Mouse (Mus musculus): ENCODE measurements at regions not wholly inside any gene's neighbourhood (a gene's known extent, or its start where the extent isn't known, plus 50 kb on each side); places are given as distances from the start of the nearest gene placed in this dataset.

DNA sequence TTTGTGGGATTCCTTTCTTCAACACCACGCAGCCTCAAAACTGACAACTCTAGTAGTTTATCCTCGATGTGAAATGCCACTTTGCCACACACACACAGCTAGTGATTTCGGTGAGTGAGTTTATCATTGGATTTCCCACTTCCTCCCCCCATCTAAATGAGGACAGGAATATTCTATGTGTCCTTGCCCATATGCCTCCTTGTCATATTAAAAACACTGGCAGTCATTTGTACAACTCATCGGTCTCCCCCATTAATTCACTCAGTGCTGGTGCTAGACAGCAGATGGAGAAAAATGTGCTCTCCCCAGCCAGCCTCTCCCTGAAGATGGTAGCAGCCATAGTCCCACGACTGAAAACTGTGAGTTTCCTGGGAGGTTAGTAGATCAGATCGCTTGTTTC lies 496.0 kb upstream of the Sox11 start:
- no peak for DNase-seq (ENCODE audit: low spot score in 2 of 2)

DNA sequence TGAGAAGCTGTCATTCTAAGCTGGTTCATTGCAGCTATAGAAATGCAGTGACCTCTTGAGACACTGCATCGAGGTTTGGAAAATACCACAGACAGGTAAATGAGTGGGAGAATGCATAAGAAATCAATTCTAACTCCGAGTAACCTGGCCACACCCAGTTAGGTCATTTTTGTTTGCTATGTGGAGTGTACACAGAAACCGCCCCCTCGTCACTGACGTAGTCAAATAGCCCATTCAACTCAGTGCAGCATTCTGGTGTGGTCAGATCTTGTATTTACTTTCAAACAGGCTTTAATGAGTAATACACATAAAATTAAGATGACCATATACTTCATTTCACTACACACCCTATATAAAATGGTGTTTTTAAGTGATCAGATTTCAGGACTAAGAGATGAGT lies 483.8 kb upstream of the Sox11 start:
- no peak for DNase-seq (ENCODE audit: low spot score in 2 of 2)

DNA sequence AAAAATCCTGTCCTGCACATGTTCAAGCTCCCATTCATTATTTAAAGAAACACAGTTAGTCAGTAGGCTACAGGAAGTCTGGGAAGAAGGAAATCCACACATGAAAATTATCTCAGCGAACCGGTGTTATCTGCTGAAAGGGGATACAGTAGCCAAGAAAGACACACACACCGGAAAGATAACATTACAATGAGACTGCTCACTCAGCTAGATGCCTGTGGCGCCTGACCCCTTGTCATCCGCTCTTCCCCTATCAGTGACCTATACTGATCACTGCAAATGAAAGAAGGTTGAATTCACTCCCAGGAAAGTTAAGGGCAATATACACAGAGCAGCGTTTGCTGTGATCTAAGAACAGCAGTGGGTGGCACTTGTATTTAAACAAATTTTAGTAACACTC lies 481.0 kb upstream of the Sox11 start:
- no peak for DNase-seq (ENCODE audit: low spot score in 2 of 2)

DNA sequence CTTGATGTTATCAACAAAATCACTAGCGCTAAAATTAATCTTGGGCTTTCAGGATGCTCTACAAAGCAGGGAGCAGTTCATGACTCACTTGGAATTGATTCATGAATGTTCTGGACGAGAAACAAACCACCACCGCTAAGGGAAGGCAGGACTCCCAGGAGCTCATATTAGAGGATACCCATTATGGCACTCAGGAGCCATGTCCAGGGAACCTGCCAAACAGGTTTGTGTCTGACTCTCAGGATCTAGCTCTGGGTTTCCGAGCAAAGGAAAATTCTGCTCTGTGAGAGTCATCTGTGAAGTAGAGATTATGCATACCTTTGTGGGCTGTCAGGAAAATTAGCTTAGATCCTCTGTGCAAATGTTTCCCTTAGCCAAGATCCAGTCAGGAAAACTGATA lies 454.3 kb upstream of the Sox11 start:
- DNase-seq (ENCODE audit: low spot score in 2 of 2): no peak

DNA sequence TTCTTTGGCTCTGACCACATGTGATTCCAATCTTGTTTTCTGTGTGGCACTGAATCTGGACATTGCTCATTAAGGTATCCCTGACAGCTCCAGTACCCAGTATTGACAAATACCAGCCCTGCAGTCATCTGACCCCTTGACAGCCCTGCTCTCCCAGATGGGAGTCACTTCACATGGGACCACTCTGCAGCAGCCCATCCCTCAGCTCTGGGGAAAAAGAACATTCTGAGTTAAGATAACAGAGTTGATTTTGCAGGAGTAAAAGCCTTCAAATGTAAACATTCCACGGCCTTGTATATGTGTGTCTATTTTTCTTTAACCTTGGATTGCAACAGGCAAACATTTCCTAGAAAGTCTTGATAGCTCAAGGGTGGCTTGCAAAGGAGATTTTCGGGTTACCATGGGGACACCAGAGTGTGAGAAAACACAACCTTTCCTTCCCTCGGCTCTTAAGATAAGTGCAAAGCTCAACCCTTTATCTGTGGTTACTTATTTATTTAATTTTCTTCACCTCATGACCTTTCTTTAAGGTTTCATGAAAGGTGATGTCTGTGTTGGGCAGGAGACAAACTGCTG lies 444.4 kb upstream of the Sox11 start:
- DNase-seq (ENCODE audit: low spot score in 2 of 2): no peak

DNA sequence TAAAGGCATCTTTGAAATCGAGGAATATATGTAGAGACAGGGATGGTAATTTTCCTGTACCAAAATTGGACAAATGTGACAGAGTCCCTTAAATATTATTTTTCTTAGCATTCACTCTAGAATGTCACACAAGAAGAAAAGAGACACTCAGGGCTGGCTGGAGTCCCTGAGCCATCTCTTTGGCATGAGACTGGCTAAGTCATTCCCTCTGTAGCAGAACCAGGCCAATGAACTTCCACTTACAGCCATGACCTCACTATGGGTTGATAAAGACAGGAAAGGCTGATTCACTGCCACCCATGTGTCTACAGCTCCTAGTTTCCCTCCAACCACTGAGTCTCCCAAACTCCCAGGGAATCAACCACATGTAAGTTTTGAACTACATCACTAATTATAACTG lies 438.4 kb upstream of the Sox11 start:
- DNase-seq (ENCODE audit: low spot score in 2 of 2): no peak

DNA sequence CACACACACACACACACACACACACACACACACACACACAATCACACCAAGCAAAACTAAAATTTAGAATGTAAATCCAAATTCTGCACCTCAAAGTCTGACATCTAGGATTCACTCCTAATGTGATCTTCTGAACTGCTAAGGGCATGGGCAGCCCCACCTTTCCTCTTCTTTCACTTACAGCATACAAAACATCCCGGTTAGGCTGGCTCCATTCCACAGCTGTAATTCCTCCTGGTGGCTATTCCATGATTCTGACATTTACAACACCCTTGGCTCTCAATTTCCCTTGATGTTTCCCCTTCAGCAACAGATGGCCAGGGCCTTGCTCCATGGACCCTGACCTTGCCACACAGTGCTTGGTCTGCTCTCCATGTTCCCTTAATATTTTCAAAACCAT lies 423.6 kb upstream of the Sox11 start:
- no peak for DNase-seq (ENCODE audit: low spot score in 2 of 2)

DNA sequence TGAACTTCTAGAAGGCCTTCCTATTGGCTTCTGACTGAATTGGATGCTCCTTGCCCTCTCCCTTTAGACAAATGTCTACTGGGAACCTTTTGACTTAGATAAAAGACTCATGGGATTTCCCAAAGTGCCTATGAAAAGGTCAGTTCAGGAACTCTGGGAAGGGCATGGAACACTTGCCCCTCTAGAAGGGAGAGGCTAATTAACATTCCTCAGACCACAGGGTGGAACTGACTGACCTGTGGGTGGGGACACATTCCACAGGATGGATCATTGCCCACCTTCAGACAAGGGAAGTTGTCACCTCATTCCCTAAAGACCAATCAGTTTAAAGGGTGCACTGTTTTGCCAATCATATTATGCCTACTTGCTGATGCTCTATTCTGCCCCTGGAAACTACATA lies 416.6 kb upstream of the Sox11 start:
- DNase-seq (ENCODE audit: low spot score in 2 of 2): no peak

DNA sequence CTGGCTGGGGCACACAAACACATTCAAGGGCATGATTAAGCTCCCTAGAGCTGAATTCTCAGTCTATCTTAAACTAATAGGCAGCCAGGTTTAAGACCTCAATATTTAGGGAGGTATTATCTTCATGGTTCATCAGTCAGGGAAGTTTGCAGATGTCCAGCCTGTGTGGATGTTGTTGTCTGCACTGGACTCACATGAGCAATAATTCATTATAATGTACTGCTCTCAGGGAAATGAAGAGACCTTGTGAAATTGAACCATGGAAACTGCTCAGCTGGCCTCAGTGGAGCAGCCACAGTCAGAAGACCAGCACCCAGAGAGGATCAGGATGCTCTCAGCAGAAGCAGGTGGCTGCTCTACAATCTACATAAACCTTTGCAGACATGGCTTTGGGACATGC lies 415.3 kb upstream of the Sox11 start:
- no peak for DNase-seq (ENCODE audit: low spot score in 2 of 2)

DNA sequence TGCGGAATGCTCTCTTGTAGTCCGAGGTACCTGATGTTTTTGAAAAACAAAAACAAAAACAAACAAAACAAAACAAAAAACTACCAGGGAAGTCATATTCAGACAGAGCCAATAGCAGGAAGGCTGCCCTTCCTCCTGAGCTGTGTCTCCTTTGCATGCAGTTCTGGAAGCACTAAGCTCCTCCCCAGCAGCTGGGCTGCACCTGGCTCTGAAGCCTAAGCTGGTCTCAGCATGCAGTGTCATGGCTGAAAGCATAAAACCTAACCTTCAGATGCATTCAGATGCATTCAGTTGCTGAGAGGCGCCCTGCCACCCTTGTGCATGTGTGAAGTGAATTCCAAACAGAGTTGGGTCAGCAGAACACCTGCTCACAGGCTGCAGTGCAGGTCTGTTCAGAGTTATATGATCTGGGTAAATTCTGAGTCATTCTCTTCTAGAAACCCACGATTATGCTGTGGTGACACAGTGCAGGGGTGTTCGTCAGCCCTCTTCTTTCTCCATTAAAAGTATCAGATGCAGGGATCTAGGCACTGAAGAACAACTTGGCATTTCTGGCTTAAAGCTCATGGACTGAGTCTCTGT lies 382.3 kb upstream of the Sox11 start:
- DNase-seq (ENCODE audit: low spot score in 2 of 2): no peak

DNA sequence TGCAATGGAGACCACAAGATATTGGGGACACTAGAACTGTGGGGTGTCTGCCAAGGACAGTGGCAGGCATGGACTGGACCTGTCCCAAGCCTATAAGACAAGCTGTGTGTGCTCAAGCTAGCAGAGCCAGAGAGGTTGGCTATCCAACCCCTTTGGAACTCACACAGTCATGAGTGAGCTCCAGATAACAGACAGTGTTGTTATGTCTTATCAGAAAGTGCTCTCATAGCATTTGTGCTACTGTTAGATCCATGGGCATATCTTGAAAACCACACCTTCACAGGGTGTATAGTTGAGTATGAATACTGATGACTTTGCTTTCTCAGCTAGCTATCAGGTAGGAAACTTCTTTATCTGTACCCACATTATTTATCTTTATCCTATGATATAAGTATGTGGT lies 338.1 kb upstream of the Sox11 start:
- DNase-seq (ENCODE audit: low spot score in 2 of 2): no peak

DNA sequence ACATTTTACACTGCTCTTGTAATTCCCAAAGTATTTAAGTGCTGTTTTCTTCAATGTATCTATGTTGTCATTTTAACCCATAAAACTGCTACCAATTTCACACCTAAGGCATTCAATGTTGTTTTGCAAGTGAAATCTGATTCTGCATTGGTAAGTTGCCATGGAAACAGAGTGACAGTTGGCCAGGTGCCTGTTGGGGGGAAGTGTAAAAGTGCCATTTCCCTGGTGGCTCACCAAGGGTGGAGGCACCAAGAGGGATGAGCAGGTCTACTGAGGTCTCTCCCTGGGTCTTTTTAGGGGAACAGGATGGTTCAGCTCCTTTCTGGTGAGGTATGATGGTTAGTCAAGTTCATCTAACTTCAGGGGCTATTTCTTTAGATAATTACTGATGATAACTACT lies 331.0 kb upstream of the Sox11 start:
- peak; percentile 1 to 3 for DNase-seq (ENCODE audit: low spot score in 2 of 2)

DNA sequence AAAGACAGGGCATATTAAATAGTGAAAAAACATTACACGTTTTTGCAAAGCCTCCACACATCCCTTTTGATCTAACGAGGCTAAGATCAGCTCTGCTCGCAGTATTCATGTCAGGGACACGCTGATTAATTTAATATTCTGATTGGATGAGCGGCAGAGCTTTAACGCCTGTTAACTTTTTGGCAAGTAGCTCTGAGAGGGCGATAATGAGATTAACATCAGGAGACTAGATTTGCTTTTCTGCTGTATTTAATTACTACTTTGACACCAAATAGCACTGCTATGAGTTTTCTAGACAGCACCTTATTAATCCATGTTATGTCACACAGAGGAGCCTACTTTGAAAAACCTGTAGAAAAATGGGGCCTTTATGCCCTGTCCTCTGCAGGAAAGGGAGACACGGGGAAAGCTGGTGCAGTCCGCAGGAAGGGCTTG lies 328.3 kb upstream of the Sox11 start:
- DNase-seq (ENCODE audit: low spot score in 2 of 2): no peak

DNA sequence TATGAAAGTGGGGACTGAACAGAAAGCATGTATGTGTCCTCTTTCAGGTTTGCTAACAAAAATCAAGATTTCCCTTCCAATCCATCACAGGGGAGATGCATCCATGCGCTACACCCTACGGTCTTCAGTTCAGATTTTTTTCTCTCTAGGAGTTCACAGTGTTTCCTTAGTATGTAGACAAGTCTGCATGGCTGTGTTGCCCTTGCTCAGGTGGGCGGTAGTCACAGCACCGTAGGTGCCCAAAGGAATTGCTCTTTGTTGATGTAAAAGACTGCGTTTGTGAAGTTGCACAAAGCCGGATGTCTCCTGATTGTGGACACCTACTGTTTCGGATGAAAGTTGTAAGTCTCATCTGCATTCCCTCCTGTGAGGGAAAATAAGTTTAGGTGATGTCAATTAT lies 327.8 kb upstream of the Sox11 start:
- no peak for DNase-seq (ENCODE audit: low spot score in 2 of 2)

DNA sequence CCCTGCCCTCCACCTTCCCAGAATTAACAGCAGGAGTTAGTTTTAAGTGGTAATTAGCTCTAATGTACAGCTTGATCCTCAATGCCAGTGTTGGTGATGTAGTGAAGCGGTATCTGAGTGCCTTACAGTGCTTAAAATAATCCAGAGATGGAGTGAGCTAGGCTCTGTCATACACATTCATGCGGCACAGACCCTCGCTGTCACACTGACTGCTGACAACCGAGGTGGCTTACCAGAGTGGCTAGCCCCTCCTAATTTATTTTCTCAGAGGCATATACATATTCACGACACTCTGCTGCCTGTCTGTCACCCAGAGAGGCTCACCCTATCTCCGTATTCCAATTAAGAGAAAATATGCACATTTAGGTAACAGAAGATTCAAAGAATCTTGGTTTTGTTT lies 327.2 kb upstream of the Sox11 start:
- DNase-seq (ENCODE audit: low spot score in 2 of 2): no peak

DNA sequence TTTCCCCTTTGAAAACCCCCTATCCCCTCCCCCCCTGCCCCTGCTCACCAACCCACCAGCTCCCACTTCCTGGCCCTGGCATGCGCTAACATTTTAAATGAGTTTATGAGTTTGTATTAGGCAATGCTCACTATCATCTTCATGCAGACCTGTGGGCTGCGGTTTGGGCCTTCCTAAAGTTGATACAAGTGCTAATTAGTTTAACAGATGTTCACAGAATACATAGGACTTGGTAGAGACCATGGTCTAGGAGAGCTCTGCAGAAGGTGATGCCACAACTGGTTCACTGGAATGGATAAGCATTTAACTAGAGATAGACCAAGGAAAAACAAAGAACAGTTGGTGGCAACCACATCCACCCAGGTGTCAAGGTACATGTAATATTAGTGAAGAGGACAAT lies 324.1 kb upstream of the Sox11 start:
- DNase-seq (ENCODE audit: low spot score in 2 of 2): no peak

DNA sequence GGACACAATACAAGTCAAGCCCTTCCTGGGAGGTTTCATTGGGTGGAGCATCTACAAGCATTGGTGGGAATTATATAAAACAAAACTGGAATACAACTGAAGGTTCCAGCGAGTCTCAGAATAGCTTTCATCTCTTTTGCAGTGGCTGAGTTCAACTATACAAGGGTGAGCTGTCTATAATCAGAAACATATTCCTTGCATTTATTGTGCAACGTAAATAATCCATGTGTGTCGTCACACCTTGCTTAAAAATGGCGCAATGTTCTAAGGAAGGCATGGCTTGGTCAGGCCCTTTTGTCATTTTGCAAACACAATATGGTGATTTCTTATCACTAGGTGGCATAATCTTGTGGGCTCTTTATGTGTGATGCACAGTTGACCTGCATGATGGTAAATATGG lies 320.8 kb upstream of the Sox11 start:
- no peak for DNase-seq (ENCODE audit: low spot score in 2 of 2)

DNA sequence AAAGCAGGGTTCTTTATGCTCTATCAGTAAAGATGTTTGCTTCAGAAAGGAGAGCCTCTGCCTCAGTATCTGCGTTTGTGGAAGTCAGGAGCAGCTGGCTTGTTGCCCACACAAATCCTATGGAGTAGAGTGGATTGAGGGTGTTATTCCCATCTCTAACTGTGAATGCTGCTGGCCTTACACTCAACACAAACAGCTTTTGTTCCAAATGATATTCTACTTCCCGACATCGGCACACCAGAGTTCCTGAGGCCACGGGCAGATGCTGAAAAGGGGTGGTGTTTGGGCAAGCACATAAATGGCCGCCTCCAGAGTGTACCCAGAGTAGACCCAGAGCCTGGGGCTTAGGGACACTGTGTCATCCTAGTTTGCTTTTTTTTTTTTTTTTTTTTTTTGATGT lies 320.3 kb upstream of the Sox11 start:
- DNase-seq (ENCODE audit: low spot score in 2 of 2): no peak

DNA sequence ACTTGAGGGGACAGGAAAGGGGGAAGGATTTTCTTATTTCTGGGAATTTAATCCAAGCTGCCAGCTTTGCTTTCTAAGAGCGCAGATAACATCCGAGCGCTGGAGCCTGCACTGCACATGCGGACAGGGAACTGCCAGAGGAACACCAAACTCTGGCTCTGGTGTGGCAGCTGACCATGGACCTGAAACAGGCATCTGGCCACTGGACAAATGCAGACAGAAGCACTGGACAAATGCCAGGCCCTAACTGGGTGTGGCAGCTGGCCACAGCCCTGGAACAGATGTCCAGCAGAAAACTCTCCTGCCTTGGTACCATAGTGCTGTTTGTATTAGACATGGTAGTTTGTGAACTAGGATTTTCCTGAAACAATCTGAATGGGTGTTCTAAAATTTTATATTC lies 315.2 kb upstream of the Sox11 start:
- DNase-seq (ENCODE audit: low spot score in 2 of 2): no peak

DNA sequence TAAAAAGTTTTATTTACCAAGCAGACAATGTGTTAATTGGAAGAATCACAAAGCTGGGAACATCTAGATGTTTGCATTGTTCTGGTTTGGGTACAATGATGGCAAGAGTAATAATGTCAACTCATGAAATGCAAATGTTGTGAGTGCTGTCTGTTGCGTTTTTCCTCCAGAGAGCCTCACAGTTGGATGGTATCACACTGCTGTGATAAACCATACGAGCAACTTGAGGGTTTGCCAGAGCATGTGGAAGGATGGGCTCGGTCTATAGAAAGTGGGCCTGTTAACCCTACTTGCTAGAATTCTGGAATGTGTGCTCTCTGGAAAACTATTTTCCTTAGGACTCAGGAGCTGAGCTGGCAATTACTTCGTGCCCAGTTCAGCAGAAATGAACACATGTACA lies 311.2 kb upstream of the Sox11 start:
- no peak for DNase-seq (ENCODE audit: low spot score in 2 of 2)

DNA sequence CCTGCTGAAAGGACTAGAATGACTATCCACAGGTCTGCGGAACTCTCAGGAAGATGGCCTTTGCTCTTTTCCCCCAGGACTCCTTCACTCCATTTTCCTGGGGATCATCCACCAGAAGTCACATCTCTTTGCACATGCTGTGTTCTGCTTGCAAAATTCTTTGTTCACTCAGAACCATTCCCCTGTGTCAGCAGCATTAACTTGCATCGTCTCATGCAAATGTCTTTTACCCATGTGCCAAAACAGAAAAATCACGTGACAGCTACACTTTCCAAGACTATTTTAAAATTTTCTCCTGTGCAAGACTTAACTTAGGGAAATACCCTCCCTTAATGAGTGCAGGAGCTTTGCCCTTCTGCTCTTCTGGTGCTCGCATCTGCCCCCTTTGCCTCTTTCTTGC lies 306.2 kb upstream of the Sox11 start:
- DNase-seq (ENCODE audit: low spot score in 2 of 2): no peak

DNA sequence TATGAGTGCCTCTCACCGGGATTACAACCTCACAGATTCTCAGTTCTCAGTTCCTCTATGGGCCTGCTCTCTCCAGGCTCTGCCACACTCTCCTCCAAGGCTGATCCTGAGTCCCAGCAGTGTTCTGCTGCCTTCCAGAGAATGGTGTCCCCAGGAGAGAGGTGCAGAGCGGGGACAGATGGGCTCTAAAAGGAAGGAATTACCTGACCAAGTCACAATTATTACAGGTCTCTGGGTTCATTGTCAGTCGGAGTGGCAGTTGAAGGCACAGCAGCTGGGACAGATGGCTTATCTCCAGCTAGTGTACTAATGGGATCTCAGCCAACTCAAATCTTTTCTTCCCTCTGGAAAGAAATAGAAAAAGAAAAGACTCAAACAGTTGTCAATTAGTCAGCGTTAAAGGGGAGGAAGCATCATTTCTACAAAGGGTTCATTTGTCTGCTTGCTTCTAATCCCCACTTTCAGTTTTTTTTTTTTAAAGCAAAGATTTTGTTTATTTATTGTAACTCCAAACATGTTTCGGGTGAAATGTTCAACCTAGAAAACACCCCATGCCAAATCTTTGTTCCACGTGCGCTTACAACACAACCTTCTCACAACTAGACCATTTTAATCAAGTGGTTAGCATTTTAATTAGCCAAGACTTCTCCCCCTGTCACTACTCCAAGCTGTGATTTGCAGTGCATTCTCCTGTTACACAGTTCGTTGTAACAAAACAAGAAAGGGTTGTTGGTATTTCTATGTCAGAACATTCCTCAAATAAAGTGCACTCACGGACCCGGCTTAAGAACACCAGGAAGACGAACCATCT lies 304.3 kb upstream of the Sox11 start:
- DNase-seq (ENCODE audit: low spot score in 2 of 2): no peak

DNA sequence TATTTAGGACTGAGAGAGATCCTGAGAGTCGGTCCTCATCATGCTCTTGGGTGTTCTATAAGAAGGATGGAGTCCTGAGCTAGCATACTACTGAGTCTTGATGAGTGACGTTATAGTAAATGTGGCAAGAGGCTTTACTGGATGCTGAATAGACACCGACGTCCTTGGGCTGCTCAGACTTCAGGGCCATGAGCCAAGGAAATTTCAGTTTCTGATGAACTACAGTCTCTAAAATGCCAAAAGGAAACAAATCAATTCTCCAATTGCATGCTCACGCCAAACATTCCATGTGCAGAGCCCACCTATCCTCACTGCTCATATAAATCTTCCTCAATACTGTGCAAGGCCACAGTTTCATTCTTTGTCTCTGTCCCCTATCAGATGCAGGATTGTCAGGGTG lies 277.2 kb upstream of the Sox11 start:
- no peak for DNase-seq (ENCODE audit: low spot score in 2 of 2)
